Comparison of ENCODE assay signal across 11 mouse cellular contexts in genomic region chr7:37178256-37178655, GRCm38 (mm10).
"Had no signal": no experiment of that assay in that cellular context is flagged by ENCODE, and none has a peak within 500 bp of the region (broad histone marks: within the 10 kb centered on the region; RNA-seq: fewer than 3 reads in every experiment).

No protein-coding gene starts in this region.

- DNase-seq: kidney, adult 2 months; kidney, postnatal 25 days; layer of hippocampus, postnatal 36 days; liver; lung, adult 18-20 months; lung, postnatal 10 days; lung, postnatal 36 days; retina, postnatal 1 day; right cerebral cortex, postnatal 25 days; thymus, adult 18-20 months; thymus, postnatal 36 days had no signal
